Mouse (Mus musculus) spleen, postnatal 4 days (tissue): ENCODE measurements around the gene Mettl21e.
"Not testable (repeated sequence)": the region's sequence is repeated elsewhere in the genome, so short reads cannot be mapped to it uniquely, and the experiment has no call there.

Source experiments
- DNase-seq, 2 experiments: peaks; one replicate each; pipeline ENCODE4 v3.0.0; 2022; ENCODE audit warnings: low spot score in 2 of 2

The Mettl21e gene

GRCm38 (mm10) chr1:44218876-44219275 is at the start of gene Mettl21e:
TSS of gene Mettl21e (minus strand) at chr1:44218961.
- DNase-seq, result no peak

- DNase-seq, result not testable (repeated sequence)
Measured at GRCm38 (mm10) chr1:44240440-44240839, 21.7 kb upstream of the Mettl21e start.

- no peak for DNase-seq
Measured at GRCm38 (mm10) chr1:44239969-44240368, 21.2 kb upstream of the Mettl21e start.

GRCm38 (mm10) chr1:44237305-44237704 is 18.5 kb upstream of the Mettl21e start:
- DNase-seq, result no peak

GRCm38 (mm10) chr1:44235311-44235710 is 16.6 kb upstream of the Mettl21e start:
- DNase-seq, result no peak

- not testable (repeated sequence) for DNase-seq
Measured at GRCm38 (mm10) chr1:44234531-44234930, 15.8 kb upstream of the Mettl21e start.

GRCm38 (mm10) chr1:44229044-44229443 is 10.3 kb upstream of the Mettl21e start:
- DNase-seq, result no peak

GRCm38 (mm10) chr1:44217118-44217517 is 1.6 kb downstream of the Mettl21e start:
- no peak for DNase-seq

GRCm38 (mm10) chr1:44216352-44217116 is 2.2 kb downstream of the Mettl21e start:
- no peak for DNase-seq

GRCm38 (mm10) chr1:44214443-44214842 is 4.3 kb downstream of the Mettl21e start:
- DNase-seq, result no peak

GRCm38 (mm10) chr1:44202876-44203275 is 15.9 kb downstream of the Mettl21e start:
- DNase-seq, result no peak

GRCm38 (mm10) chr1:44198273-44199171 is 20.2 kb downstream of the Mettl21e start:
- no peak for DNase-seq

- no peak for DNase-seq
Measured at GRCm38 (mm10) chr1:44186396-44186795, 32.4 kb downstream of the Mettl21e start.

GRCm38 (mm10) chr1:44178086-44178485 is 40.7 kb downstream of the Mettl21e start:
- DNase-seq, result no peak

GRCm38 (mm10) chr1:44173903-44174302 is 44.9 kb downstream of the Mettl21e start:
- DNase-seq, result no peak

- no peak for DNase-seq
Measured at GRCm38 (mm10) chr1:44172656-44173055, 46.1 kb downstream of the Mettl21e start.

- DNase-seq, result no peak
Measured at GRCm38 (mm10) chr1:44167859-44168383, 50.8 kb downstream of the Mettl21e start.

- no peak for DNase-seq
Measured at GRCm38 (mm10) chr1:44162389-44162788, 56.4 kb downstream of the Mettl21e start.

- DNase-seq, result no peak
Measured at GRCm38 (mm10) chr1:44161818-44162217, 56.9 kb downstream of the Mettl21e start.

GRCm38 (mm10) chr1:44158317-44158716 is 60.4 kb downstream of the Mettl21e start:
- no peak for DNase-seq

- no peak for DNase-seq
Measured at GRCm38 (mm10) chr1:44155287-44155686, 63.5 kb downstream of the Mettl21e start.
